Comparison of ENCODE assay signal across 21 mouse cellular contexts in the genomic region with DNA sequence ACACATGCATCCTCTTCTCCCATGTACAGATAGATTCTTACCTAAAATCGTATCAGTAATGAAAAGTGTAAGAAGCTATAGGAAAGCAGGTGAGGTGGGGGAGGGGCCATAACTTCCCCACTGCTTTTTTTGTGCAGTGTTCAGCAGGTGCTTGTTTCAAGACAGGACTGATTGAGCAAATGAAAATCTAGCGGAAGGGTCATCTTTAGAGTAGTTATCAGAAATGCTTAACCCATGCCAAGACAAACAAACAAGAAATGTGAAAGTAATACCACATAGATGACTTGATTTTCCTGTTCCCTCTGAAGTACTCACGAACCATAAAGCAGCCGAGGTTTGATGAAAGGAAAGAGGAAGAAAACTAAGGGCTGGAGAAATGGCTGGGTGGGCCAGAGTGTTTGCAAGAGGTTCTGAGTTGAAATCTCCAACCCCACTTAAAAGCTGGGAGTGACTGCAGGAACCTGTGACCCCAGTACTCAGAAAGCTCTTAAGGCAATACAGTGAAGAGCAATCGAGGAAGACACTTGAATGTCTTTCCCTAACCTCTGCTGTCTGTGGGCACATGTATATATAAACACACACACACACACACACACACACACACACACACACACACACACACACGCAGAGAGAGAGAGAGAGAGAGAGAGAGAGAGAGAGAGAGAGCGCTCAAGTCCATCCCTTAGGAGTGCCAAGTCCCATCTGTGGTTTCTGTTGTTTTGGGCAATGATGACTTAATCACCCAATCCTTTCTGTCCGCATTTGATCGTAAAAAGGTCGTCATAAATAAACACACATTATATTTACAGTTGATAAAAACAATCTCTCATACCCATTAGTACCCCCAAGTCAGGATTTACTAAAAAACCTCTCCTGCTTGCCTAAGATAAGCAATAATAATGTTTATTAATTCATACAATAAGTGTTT. TPM values are rescaled to one million over a fixed set of nuclear protein-coding genes. Genes with fewer than 3 reads are reported as not detected.
DNase-seq lines count a peak whose midpoint lies in the region; ATAC-seq and TF ChIP-seq lines count a peak whose summit lies in the region.
"Had no signal": no experiment of that assay in that cellular context is flagged by ENCODE, and none has a peak within 500 bp of the region (broad histone marks: within the 10 kb centered on the region; RNA-seq: fewer than 3 reads in every experiment).

No protein-coding gene starts in this region.

- H3K9ac ChIP-seq in lung, embryonic 16.5 days (ENCODE audit: low read length), result no peak overlapping the region
- no peak overlapping the region for H3K9ac ChIP-seq in lung, postnatal 0 days (replicated peaks; ENCODE audit: low read depth)
- no peak overlapping the region for H3K9ac ChIP-seq in hindbrain, embryonic 13.5 days
- H3K9ac ChIP-seq: embryonic facial prominence, embryonic 12.5 days; heart, embryonic 13.5 days; liver, embryonic 14.5 days; neural tube, embryonic 13.5 days had no signal

- 54% methylated on average over 9 of the region's 10 CpGs for WGBS in lung, embryonic 16.5 days
- 38% methylated on average over 9 of the region's 10 CpGs for WGBS in lung, adult 2 months
- 39% methylated on average over 9 of the region's 10 CpGs for WGBS in lung, postnatal 0 days
- 89% methylated on average over 9 of the region's 10 CpGs for WGBS in hindbrain, embryonic 13.5 days

- no peaks in the 10 kb centered on the region for H3K27me3 ChIP-seq in lung, embryonic 16.5 days (ENCODE audit: control insufficient read depth, insufficient read depth, low read depth, low read length)
- H3K27me3 ChIP-seq in lung, postnatal 0 days (replicated peaks; ENCODE audit: insufficient read depth, low read length), result no peaks in the 10 kb centered on the region
- H3K27me3 ChIP-seq in hindbrain, embryonic 13.5 days, result no peaks in the 10 kb centered on the region
- H3K27me3 ChIP-seq: CH12.LX; embryonic facial prominence, embryonic 12.5 days; heart, embryonic 13.5 days; neural tube, embryonic 13.5 days had no signal

- peaks cover 6% of the 10 kb centered on the region for H3K36me3 ChIP-seq in lung, embryonic 16.5 days (ENCODE audit: control insufficient read depth, insufficient read depth, low read length)
- H3K36me3 ChIP-seq in lung, postnatal 0 days (ENCODE audit: insufficient read depth, low read length), result peaks cover 5% of the 10 kb centered on the region; the same call in 1 of the 2 replicates
- H3K36me3 ChIP-seq in hindbrain, embryonic 13.5 days, result no peaks in the 10 kb centered on the region
- H3K36me3 ChIP-seq: embryonic facial prominence, embryonic 12.5 days; midbrain, embryonic 10.5 days; neural tube, embryonic 13.5 days had no signal

- no peaks in the 10 kb centered on the region for H3K9me3 ChIP-seq in lung, embryonic 16.5 days (ENCODE audit: control insufficient read depth, low read length)
- no peaks in the 10 kb centered on the region for H3K9me3 ChIP-seq in lung, postnatal 0 days (ENCODE audit: low read length)
- no peaks in the 10 kb centered on the region for H3K9me3 ChIP-seq in hindbrain, embryonic 13.5 days
- H3K9me3 ChIP-seq: embryonic facial prominence, embryonic 12.5 days; heart, embryonic 13.5 days; midbrain, embryonic 10.5 days; neural tube, embryonic 13.5 days had no signal

- H3K4me3 ChIP-seq in lung, embryonic 16.5 days (ENCODE audit: low read length), result no peak overlapping the region
- H3K4me3 ChIP-seq in lung, adult 2 months (replicated peaks; ENCODE audit: extremely low read depth, low read depth, low read length), result no peak overlapping the region
- no peak overlapping the region for H3K4me3 ChIP-seq in lung, postnatal 0 days (ENCODE audit: low read depth, low read length)
- H3K4me3 ChIP-seq in hindbrain, embryonic 13.5 days, result no peak overlapping the region
- H3K4me3 ChIP-seq: embryonic facial prominence, embryonic 12.5 days; gastrocnemius, adult 2 months; heart, embryonic 13.5 days; midbrain, embryonic 10.5 days; neural tube, embryonic 13.5 days had no signal

- no peak overlapping the region; the same call in 1 of the 2 replicates for H3K27ac ChIP-seq in lung, embryonic 16.5 days (ENCODE audit: low read length)
- peak overlapping the region; percentile 15; the same call in 1 of the 2 replicates for H3K27ac ChIP-seq in lung, postnatal 0 days (ENCODE audit: low read length)
- no peak overlapping the region for H3K27ac ChIP-seq in hindbrain, embryonic 13.5 days
- H3K27ac ChIP-seq: embryonic facial prominence, embryonic 12.5 days; gastrocnemius, adult 2 months; heart, embryonic 13.5 days; midbrain, embryonic 10.5 days; neural tube, embryonic 13.5 days had no signal

- no peak for DNase-seq in lung, adult 2 months
- peak; percentile 24 for DNase-seq in c-Kit-positive CD71-positive TER-119-negative erythroid progenitor cells, embryonic 14.5 days (ENCODE audit: low read depth)
- peak; percentile 76 for DNase-seq in lung, postnatal 0 days (ENCODE audit: low spot score)
- no peak for DNase-seq in yolk sac, embryonic 10.5 days (ENCODE audit: low spot score)
- no peak for DNase-seq in layer of hippocampus, postnatal 14 days (ENCODE audit: low spot score in 2 of 2)
- DNase-seq: adrenal gland, postnatal 14 days; cerebellum, adult 18-20 months; gastrocnemius, adult 2 months; heart, postnatal 4 days; kidney, adult 9 months; kidney, postnatal 4 days; right cerebral cortex, postnatal 14 days; thymus, postnatal 14 days had no signal

- peak; percentile 65 for ATAC-seq in lung, embryonic 16.5 days (ENCODE audit: low read depth)
- peak; percentile 77 for ATAC-seq in lung, postnatal 0 days
- ATAC-seq in hindbrain, embryonic 13.5 days (ENCODE audit: low FRiP score), result no peak

- TF ChIP-seq CTCF in lung, adult 2 months (IDR thresholded peaks at IDR 0.05; ENCODE audit: insufficient read depth, low read length), result no peak
- no peak for TF ChIP-seq CTCF in lung, postnatal 0 days (IDR thresholded peaks at IDR 0.05)

- no peak for TF ChIP-seq POLR2A in lung, adult 2 months (IDR thresholded peaks at IDR 0.05; ENCODE audit: borderline replicate concordance, extremely low read depth, low read depth, low read length)

- H3K4me1 ChIP-seq in lung, embryonic 16.5 days (replicated peaks; ENCODE audit: control insufficient read depth, insufficient read depth, low read length), result no peaks in the 10 kb centered on the region
- no peaks in the 10 kb centered on the region; the same call in 1 of the 2 replicates for H3K4me1 ChIP-seq in lung, adult 2 months (ENCODE audit: control insufficient read depth, insufficient read depth, low read length)
- H3K4me1 ChIP-seq in lung, postnatal 0 days (ENCODE audit: insufficient read depth, low read depth, low read length), result no peaks in the 10 kb centered on the region
- H3K4me1 ChIP-seq in hindbrain, embryonic 13.5 days (replicated peaks), result no peaks in the 10 kb centered on the region
- H3K4me1 ChIP-seq: embryonic facial prominence, embryonic 12.5 days; heart, embryonic 13.5 days; midbrain, embryonic 10.5 days; neural tube, embryonic 13.5 days had no signal

- TF ChIP-seq EP300 in lung, postnatal 0 days (IDR thresholded peaks at IDR 0.05), result peak; percentile 64

- no peak overlapping the region for H3K4me2 ChIP-seq in lung, embryonic 16.5 days (ENCODE audit: low read depth, low read length)
- no peak overlapping the region for H3K4me2 ChIP-seq in lung, postnatal 0 days (replicated peaks; ENCODE audit: low read depth, low read length)
- no peak overlapping the region for H3K4me2 ChIP-seq in hindbrain, embryonic 13.5 days
- H3K4me2 ChIP-seq: embryonic facial prominence, embryonic 12.5 days; heart, embryonic 13.5 days; neural tube, embryonic 13.5 days had no signal

RNA-seq across cellular contexts. Expression of gene Pon3, which starts 6.5 kb away (rescaled TPM):
- 28.9 and 31.9 TPM in 2 replicates for polyA plus RNA-seq in lung, embryonic 16.5 days (2015; fragmentation: Nextera tagmentation; extraction: Ambion mirVana)
- 28.2 and 39.8 TPM in 2 replicates for polyA plus RNA-seq in lung, adult 2 months (2012; rRNA removed)
- 143 and 168 TPM in 2 replicates for polyA plus RNA-seq in lung, postnatal 0 days (2015; fragmentation: Nextera tagmentation; extraction: Ambion mirVana)
- 1 to 10 TPM; 1.1 to 4.5 TPM for total RNA-seq in layer of hippocampus, postnatal 14 days (2021)
- polyA plus RNA-seq in hindbrain, embryonic 13.5 days (2015; fragmentation: Nextera tagmentation; extraction: Ambion mirVana), result 6.3 and 7.2 TPM in 2 replicates

RNA-seq across cellular contexts. Expression of gene Pon2, which starts 35.7 kb away (rescaled TPM):
- polyA plus RNA-seq in lung, embryonic 16.5 days (2015; fragmentation: Nextera tagmentation; extraction: Ambion mirVana), result 54.8 and 63.6 TPM in 2 replicates
- polyA plus RNA-seq in lung, adult 2 months (2012; rRNA removed), result 26.4 and 38.2 TPM in 2 replicates
- 88.4 and 98.7 TPM in 2 replicates for polyA plus RNA-seq in lung, postnatal 0 days (2015; fragmentation: Nextera tagmentation; extraction: Ambion mirVana)
- total RNA-seq in layer of hippocampus, postnatal 14 days (2021), result 10 to 100 TPM; 25.0 to 25.4 TPM
- polyA plus RNA-seq in hindbrain, embryonic 13.5 days (2015; fragmentation: Nextera tagmentation; extraction: Ambion mirVana), result 33.2 and 33.6 TPM in 2 replicates

Comparison
In these comparisons a context has a peak if more than half of its experiments do, and no peak if none do; other contexts are left out.
1. DNase-seq: peak in c-Kit-positive CD71-positive TER-119-negative erythroid progenitor cells, embryonic 14.5 days (single experiment) and lung, postnatal 0 days (single experiment); none in lung, adult 2 months (single experiment), yolk sac, embryonic 10.5 days (single experiment) and layer of hippocampus, postnatal 14 days (0 of 2).